Mouse (Mus musculus): ENCODE data around the gene Fam13c.

DNA sequence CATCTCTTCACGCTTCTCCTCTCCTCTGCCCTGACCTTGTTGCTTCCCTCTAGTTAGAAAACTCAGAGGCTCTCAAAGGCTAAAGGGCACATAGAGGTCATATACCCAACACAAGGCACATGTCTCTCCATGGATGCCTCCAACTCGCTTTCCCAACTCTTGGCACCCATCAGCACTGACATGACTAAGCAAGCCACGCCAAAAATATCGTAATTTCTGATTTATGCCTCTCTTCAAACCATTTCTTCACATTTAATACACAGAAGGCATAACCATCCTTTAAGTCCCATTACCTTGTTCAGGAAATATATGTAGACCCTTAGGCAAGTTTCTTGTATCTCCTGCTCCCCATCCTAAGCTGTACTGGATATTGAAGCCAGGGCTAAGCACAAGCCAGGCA, 37.6 kb upstream of the Fam13c start:
- TF ChIP-seq CTCF (IDR thresholded peaks at IDR 0.05; ENCODE audit: borderline replicate concordance, control insufficient read depth, extremely low read depth, insufficient read depth, low read length, poor library complexity) (no peak), POLR2A (IDR thresholded peaks at IDR 0.05; ENCODE audit: control insufficient read depth, extremely low read depth, insufficient read depth, low read length, poor library complexity) (no peak)
